Mouse (Mus musculus) naive thymus-derived CD4-positive, alpha-beta T cell, adult 2 months (primary cell): Measurements from ENCODE around the gene Tctex1d4.
A peak's percentile ranks its signal among the peaks of the same experiment; 100 is the strongest.

ENCODE experiments used
- DNase-seq: peaks from one replicate; pipeline ENCODE4 v3.0.0-alpha.2; 2011; ENCODE audit warnings: low read depth

Gene Tctex1d4

GRCm38 (mm10) chr4:117120052-117120444 is 6.5 kb upstream of the Tctex1d4 start:
- DNase-seq: no peak

- peak; percentile 89 for DNase-seq
Measured at GRCm38 (mm10) chr4:117120445-117121414, 5.9 kb upstream of the Tctex1d4 start.

- no peak for DNase-seq
Measured at GRCm38 (mm10) chr4:117122209-117122608, 4.4 kb upstream of the Tctex1d4 start.

GRCm38 (mm10) chr4:117123546-117124217 is 2.9 kb upstream of the Tctex1d4 start:
- DNase-seq: peak; percentile 48

GRCm38 (mm10) chr4:117124218-117124517 is 2.4 kb upstream of the Tctex1d4 start:
- DNase-seq: no peak

GRCm38 (mm10) chr4:117124518-117125347 is 1.9 kb upstream of the Tctex1d4 start:
- DNase-seq: peak; percentile 92

- no peak for DNase-seq
Measured at GRCm38 (mm10) chr4:117125348-117125909, 1.2 kb upstream of the Tctex1d4 start, which contains the start of gene Btbd19. Gene Btbd19 (minus strand): TSS chr4:117125725.

- DNase-seq: peak; percentile 84
Measured at GRCm38 (mm10) chr4:117125910-117126674, 502 bp upstream of the Tctex1d4 start.

GRCm38 (mm10) chr4:117127991-117128686 is 1.5 kb downstream of the Tctex1d4 start:
- DNase-seq: no peak

GRCm38 (mm10) chr4:117130790-117131189 is 4.2 kb downstream of the Tctex1d4 start:
- no peak for DNase-seq

GRCm38 (mm10) chr4:117131198-117131597 is 4.6 kb downstream of the Tctex1d4 start:
- no peak for DNase-seq

- no peak for DNase-seq
Measured at GRCm38 (mm10) chr4:117131890-117132793, 5.5 kb downstream of the Tctex1d4 start.

- no peak for DNase-seq
Measured at GRCm38 (mm10) chr4:117132794-117133143, 6.2 kb downstream of the Tctex1d4 start.

- no peak for DNase-seq
Measured at GRCm38 (mm10) chr4:117133366-117133796, 6.8 kb downstream of the Tctex1d4 start.

- peak; percentile 100 for DNase-seq
Measured at GRCm38 (mm10) chr4:117133817-117134600, 7.4 kb downstream of the Tctex1d4 start, which contains the start of gene Plk3. Gene Plk3 (minus strand): TSS chr4:117133963.

- DNase-seq: no peak
Measured at GRCm38 (mm10) chr4:117134601-117134995, 8.0 kb downstream of the Tctex1d4 start.

GRCm38 (mm10) chr4:117136034-117136433 is 9.4 kb downstream of the Tctex1d4 start:
- no peak for DNase-seq
